Mouse (Mus musculus): ENCODE results near the gene Tspan1. TPM values are rescaled to one million over a fixed set of nuclear protein-coding genes. Genes with fewer than 3 reads are reported as not detected.
A peak's percentile ranks its signal among the peaks of the same experiment; 100 is the strongest.

The Tspan1 gene
- polyA plus RNA-seq, 1 experiment from 2014 or later = 0.10 TPM

- 96% methylated on average over 15 of the region's 15 CpGs for WGBS
- Histone ChIP-seq H3K27me3 (replicated peaks; ENCODE audit: control insufficient read depth, insufficient read depth, low read length) (no peaks in the 10 kb centered on the region), H3K36me3 (ENCODE audit: control insufficient read depth, insufficient read depth) (peaks cover 49% of the 10 kb centered on the region), H3K4me1 (replicated peaks; ENCODE audit: control insufficient read depth, insufficient read depth, low read length) (peaks cover 15% of the 10 kb centered on the region), H3K27ac (ENCODE audit: low read length) (no peak overlapping the region), H3K4me3 (replicated peaks; ENCODE audit: low read length) (no peak overlapping the region), H3K4me2 (ENCODE audit: low read length) (no peak overlapping the region), H3K9ac (replicated peaks; ENCODE audit: low read depth, low read length) (no peak overlapping the region), H3K9me3 (ENCODE audit: control insufficient read depth, low read length) (no peaks in the 10 kb centered on the region)
- no peak for ATAC-seq
Measured at GRCm38 (mm10) chr4:116152702-116153101, 14.7 kb downstream of the Tspan1 start.

- Histone ChIP-seq H3K9ac (replicated peaks; ENCODE audit: low read depth, low read length) (peak within 1 kb of the TSS; percentile 97), H3K27ac (ENCODE audit: low read length) (peak within 1 kb of the TSS; percentile 82), H3K4me3 (replicated peaks; ENCODE audit: low read length) (peak within 1 kb of the TSS; percentile 87), H3K4me1 (replicated peaks; ENCODE audit: control insufficient read depth, insufficient read depth, low read length) (peaks cover 15% of the 10 kb centered on the region), H3K4me2 (ENCODE audit: low read length) (peak within 1 kb of the TSS; percentile 86), H3K27me3 (replicated peaks; ENCODE audit: control insufficient read depth, insufficient read depth, low read length) (no peaks in the 10 kb centered on the region), H3K36me3 (ENCODE audit: control insufficient read depth, insufficient read depth) (peaks cover 36% of the 10 kb centered on the region), H3K9me3 (ENCODE audit: control insufficient read depth, low read length) (no peaks in the 10 kb centered on the region)
- ATAC-seq = no peak
- WGBS = 76% methylated on average over 6 of the region's 6 CpGs
Measured at GRCm38 (mm10) chr4:116151238-116151637, 16.2 kb downstream of the Tspan1 start, which contains the start of gene Lurap1. TSS of gene Lurap1 (minus strand) at chr4:116151338.

DNA sequence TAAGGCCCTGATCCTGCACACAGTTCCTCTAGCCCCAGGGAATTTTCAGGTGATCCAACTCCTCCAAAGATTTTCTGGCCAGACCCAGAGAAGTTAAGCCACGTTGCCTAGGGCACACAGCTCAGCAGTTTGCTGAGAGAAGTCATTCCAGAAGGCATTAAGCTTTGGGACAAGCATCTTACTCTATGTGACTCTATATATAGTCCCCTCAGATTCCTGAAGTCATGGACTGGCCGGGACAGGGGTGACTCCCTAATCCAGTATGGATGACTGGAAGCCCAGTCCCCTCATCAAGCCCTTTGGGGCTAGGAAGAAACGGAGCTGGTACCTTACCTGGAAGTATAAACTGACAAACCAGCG, 16.6 kb downstream of the Tspan1 start:
- peaks cover 15% of the 10 kb centered on the region for H3K4me1 ChIP-seq (replicated peaks; ENCODE audit: control insufficient read depth, insufficient read depth, low read length)
- no peaks in the 10 kb centered on the region for H3K27me3 ChIP-seq (replicated peaks; ENCODE audit: control insufficient read depth, insufficient read depth, low read length)
- ATAC-seq = peak; percentile 7
- H3K9me3 ChIP-seq (ENCODE audit: control insufficient read depth, low read length) = no peaks in the 10 kb centered on the region
- H3K4me2 ChIP-seq (ENCODE audit: low read length) = peak overlapping the region; percentile 86
- 18% methylated on average over 4 of the region's 4 CpGs for WGBS
- peak overlapping the region; percentile 97 for H3K9ac ChIP-seq (replicated peaks; ENCODE audit: low read depth, low read length)
- peak overlapping the region; percentile 87 for H3K4me3 ChIP-seq (replicated peaks; ENCODE audit: low read length)
- peaks cover 32% of the 10 kb centered on the region for H3K36me3 ChIP-seq (ENCODE audit: control insufficient read depth, insufficient read depth)
- H3K27ac ChIP-seq (ENCODE audit: low read length) = peak overlapping the region; percentile 82; the same call in 1 of the 2 replicates

- Histone ChIP-seq H3K27ac (ENCODE audit: low read length) (peak overlapping the region; percentile 82), H3K4me3 (replicated peaks; ENCODE audit: low read length) (peak overlapping the region; percentile 87), H3K9ac (replicated peaks; ENCODE audit: low read depth, low read length) (peak overlapping the region; percentile 97), H3K36me3 (ENCODE audit: control insufficient read depth, insufficient read depth) (peaks cover 27% of the 10 kb centered on the region), H3K4me2 (ENCODE audit: low read length) (peak overlapping the region; percentile 86), H3K27me3 (replicated peaks; ENCODE audit: control insufficient read depth, insufficient read depth, low read length) (no peaks in the 10 kb centered on the region), H3K4me1 (replicated peaks; ENCODE audit: control insufficient read depth, insufficient read depth, low read length) (peaks cover 15% of the 10 kb centered on the region), H3K9me3 (ENCODE audit: control insufficient read depth, low read length) (no peaks in the 10 kb centered on the region)
- ATAC-seq = peak; percentile 94
- WGBS = 0% methylated on average over 50 of the region's 73 CpGs
Measured at GRCm38 (mm10) chr4:116150156-116150861, 17.1 kb downstream of the Tspan1 start.

GRCm38 (mm10) chr4:116149812-116150155, 17.6 kb downstream of the Tspan1 start:
- Histone ChIP-seq H3K27me3 (replicated peaks; ENCODE audit: control insufficient read depth, insufficient read depth, low read length) (no peaks in the 10 kb centered on the region), H3K27ac (ENCODE audit: low read length) (peak overlapping the region; percentile 82), H3K9ac (replicated peaks; ENCODE audit: low read depth, low read length) (peak overlapping the region; percentile 97), H3K4me3 (replicated peaks; ENCODE audit: low read length) (peak overlapping the region; percentile 87), H3K4me2 (ENCODE audit: low read length) (peak overlapping the region; percentile 86), H3K4me1 (replicated peaks; ENCODE audit: control insufficient read depth, insufficient read depth, low read length) (peaks cover 16% of the 10 kb centered on the region), H3K9me3 (ENCODE audit: control insufficient read depth, low read length) (no peaks in the 10 kb centered on the region), H3K36me3 (ENCODE audit: control insufficient read depth, insufficient read depth) (peaks cover 22% of the 10 kb centered on the region)
- ATAC-seq = peak; percentile 22
- 22% methylated on average over 6 of the region's 6 CpGs for WGBS

DNA sequence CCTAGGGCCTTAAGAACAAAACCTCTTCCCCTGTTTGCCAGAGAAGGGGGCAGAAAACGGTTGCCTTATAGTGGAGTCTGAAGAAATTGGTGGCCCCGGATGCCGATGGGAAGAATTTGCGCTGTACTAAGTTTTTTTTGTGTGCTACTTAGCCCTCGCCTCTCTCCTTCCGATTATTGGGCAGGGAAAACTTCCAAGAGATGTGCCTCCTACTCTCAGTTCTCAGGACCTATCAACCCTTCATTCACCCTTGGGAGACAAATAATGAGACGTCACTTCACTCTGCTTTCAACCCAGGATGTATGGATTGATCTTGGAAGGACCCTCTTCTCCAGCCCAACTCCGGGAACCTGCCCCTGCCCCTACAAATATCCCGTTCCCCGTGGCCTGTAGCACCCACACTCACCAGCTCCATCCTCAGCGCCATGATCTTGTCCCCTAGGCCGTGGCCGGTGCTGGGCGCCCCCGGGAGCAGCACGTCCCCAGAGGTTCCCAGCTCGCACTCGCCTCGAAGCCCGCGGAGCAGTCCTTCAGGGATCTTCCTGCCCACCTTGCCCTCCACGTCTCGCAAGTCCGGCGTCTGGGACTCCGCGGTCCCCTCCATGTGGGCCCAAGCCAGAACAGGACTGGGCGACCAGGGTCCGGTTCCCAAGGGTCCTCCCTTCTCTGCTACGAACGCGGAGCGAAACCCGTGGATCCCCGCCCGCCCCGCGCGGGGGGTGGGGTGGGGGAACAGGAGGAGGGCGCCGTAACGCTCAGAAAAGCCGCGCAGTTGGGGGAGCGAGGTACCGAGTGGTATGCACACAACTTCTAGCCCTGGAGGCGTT, 23.3 kb downstream of the Tspan1 start:
- Histone ChIP-seq H3K4me3 (replicated peaks; ENCODE audit: low read length) (peak overlapping the region; percentile 77), H3K4me1 (replicated peaks; ENCODE audit: control insufficient read depth, insufficient read depth, low read length) (peaks cover 15% of the 10 kb centered on the region), H3K9me3 (ENCODE audit: control insufficient read depth, low read length) (no peaks in the 10 kb centered on the region), H3K9ac (replicated peaks; ENCODE audit: low read depth, low read length) (peak overlapping the region; percentile 76), H3K27ac (ENCODE audit: low read length) (no peak overlapping the region), H3K4me2 (ENCODE audit: low read length) (peak overlapping the region; percentile 95), H3K36me3 (ENCODE audit: control insufficient read depth, insufficient read depth) (no peaks in the 10 kb centered on the region), H3K27me3 (replicated peaks; ENCODE audit: control insufficient read depth, insufficient read depth, low read length) (no peaks in the 10 kb centered on the region)
- WGBS = under 1% methylated on average over 45 of the region's 47 CpGs
- peak; percentile 79 for ATAC-seq

DNA sequence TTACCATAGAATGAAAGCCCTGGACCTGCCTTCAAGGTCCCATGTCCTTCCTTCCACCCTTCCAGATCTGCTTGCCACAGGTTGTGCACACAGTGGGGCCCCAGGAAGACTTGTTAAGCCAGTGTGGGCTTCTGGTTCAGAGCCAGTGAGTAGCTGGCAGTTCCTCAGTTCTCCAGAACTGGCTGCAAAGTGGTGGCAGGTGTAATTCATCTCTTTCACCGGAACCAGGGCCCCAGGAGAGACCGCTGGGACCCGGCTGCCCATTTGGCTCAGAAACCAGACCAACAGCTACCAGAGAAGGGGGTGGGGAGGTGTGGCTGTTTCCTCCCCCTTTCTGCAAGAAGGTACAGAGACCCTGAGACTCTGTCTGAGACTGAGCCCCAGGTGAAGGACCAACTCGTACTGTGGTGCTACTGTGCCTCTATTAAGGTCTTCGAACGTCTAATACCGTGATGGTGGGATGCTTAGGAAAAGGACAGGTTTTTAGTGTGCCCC, 24.0 kb downstream of the Tspan1 start:
- ATAC-seq = peak; percentile 5; the same call in 1 of the 2 replicates
- no peaks in the 10 kb centered on the region for H3K9me3 ChIP-seq (ENCODE audit: control insufficient read depth, low read length)
- no peak overlapping the region for H3K27ac ChIP-seq (ENCODE audit: low read length)
- H3K9ac ChIP-seq (replicated peaks; ENCODE audit: low read depth, low read length) = no peak overlapping the region
- H3K4me3 ChIP-seq (replicated peaks; ENCODE audit: low read length) = peak overlapping the region; percentile 77
- H3K4me2 ChIP-seq (ENCODE audit: low read length) = peak overlapping the region; percentile 95
- H3K4me1 ChIP-seq (replicated peaks; ENCODE audit: control insufficient read depth, insufficient read depth, low read length) = peaks cover 15% of the 10 kb centered on the region
- 12% methylated on average over 7 of the region's 7 CpGs for WGBS
- H3K27me3 ChIP-seq (replicated peaks; ENCODE audit: control insufficient read depth, insufficient read depth, low read length) = no peaks in the 10 kb centered on the region
- H3K36me3 ChIP-seq (ENCODE audit: control insufficient read depth, insufficient read depth) = no peaks in the 10 kb centered on the region

GRCm38 (mm10) chr4:116142269-116142668, 25.1 kb downstream of the Tspan1 start:
- no peak overlapping the region for H3K4me2 ChIP-seq (ENCODE audit: low read length)
- no peak overlapping the region for H3K27ac ChIP-seq (ENCODE audit: low read length)
- H3K36me3 ChIP-seq (ENCODE audit: control insufficient read depth, insufficient read depth) = no peaks in the 10 kb centered on the region
- no peaks in the 10 kb centered on the region for H3K9me3 ChIP-seq (ENCODE audit: control insufficient read depth, low read length)
- H3K4me3 ChIP-seq (replicated peaks; ENCODE audit: low read length) = no peak overlapping the region
- no peak for ATAC-seq
- H3K4me1 ChIP-seq (replicated peaks; ENCODE audit: control insufficient read depth, insufficient read depth, low read length) = peaks cover 15% of the 10 kb centered on the region
- WGBS = 81% methylated on average over 7 of the region's 7 CpGs
- no peak overlapping the region for H3K9ac ChIP-seq (replicated peaks; ENCODE audit: low read depth, low read length)
- H3K27me3 ChIP-seq (replicated peaks; ENCODE audit: control insufficient read depth, insufficient read depth, low read length) = no peaks in the 10 kb centered on the region

DNA sequence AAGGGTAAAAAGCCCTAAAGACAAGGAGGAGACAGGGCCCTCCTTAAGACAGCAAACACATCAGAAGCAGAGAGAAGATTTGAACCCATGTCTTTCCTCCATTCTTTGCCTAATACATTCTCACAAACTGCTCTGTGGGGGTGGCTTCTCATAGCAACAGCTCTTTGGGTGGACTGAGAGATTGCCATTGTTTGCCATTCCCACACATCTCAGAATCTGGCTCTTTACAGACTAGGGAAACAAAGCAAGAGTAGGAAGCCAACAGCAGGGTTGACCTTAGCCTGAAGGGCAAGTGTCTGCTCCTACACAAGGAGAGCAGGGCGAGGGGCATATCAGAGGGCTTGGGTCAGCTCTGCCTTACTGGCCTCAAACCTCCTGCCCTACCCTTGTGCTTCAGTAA, 25.7 kb downstream of the Tspan1 start:
- Histone ChIP-seq H3K4me3 (replicated peaks; ENCODE audit: low read length) (no peak overlapping the region), H3K9ac (replicated peaks; ENCODE audit: low read depth, low read length) (no peak overlapping the region), H3K9me3 (ENCODE audit: control insufficient read depth, low read length) (no peaks in the 10 kb centered on the region), H3K4me1 (replicated peaks; ENCODE audit: control insufficient read depth, insufficient read depth, low read length) (peaks cover 15% of the 10 kb centered on the region), H3K27ac (ENCODE audit: low read length) (no peak overlapping the region), H3K4me2 (ENCODE audit: low read length) (no peak overlapping the region), H3K27me3 (replicated peaks; ENCODE audit: control insufficient read depth, insufficient read depth, low read length) (no peaks in the 10 kb centered on the region), H3K36me3 (ENCODE audit: control insufficient read depth, insufficient read depth) (no peaks in the 10 kb centered on the region)
- 81% methylated on average over 1 of the region's 1 CpGs for WGBS
- no peak for ATAC-seq
